Mouse (Mus musculus): Measurements from ENCODE around the gene Tbc1d4.
A peak's percentile ranks its signal among the peaks of the same experiment; 100 is the strongest.
"Not testable (repeated sequence)": the region's sequence is repeated elsewhere in the genome, so short reads cannot be mapped to it uniquely, and the experiment has no call there.

Gene Tbc1d4

DNA sequence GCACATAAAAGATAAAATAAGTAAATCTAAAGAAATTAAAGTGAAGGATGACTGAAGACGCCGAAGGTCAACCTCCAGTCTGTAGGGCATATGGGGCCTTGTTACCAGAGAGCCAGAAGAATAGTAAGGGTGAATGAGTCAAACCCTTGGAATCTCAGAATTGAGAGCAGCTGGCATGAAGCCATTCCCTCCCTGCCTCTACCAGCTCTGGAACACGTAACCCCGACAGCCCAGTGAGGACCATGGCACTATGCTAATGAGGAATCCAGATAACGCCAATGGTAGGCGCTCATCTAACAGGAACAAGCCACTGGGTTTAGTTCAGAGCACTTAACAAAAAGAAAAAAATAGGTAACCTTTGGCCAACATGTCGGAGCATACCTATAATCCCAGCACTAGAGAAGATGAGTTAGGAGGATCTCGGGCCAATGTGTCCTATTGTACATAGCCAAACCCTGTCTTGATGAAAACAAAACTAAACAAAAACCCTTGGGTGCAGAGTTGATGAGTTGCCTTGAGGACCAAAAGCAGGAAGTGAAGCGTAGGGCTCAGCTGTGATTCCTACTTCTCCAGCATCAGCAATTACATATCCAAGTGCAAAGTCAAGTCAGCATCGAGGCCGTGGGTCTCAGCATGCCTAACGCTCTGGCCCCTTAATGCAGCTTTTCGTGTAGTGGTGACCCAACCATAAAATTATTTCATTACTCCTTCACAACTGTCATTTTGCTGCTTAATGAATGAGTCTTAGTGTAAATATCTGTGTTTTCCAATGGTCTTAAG lies 13.5 kb downstream of the Tbc1d4 start:
- no peak for DNase-seq

DNA sequence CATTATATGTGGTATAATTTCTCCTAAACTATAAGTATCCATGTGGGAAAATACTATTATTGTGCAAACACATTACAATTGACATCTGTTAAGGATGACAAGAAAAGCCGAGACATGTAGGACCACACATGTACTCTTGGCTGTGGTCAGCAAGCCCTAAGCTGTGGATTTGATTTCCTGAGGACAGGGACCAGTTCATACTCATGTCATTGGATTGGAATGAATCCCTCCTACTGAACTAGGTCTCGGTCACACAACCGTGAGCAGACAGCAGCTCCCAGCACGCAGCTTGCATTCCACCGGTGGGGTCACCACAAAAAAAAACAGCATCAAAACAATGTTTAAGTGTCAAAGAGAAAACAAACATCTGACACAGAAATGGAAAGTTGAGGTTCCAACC lies 15.0 kb downstream of the Tbc1d4 start:
- no peak for DNase-seq

DNA sequence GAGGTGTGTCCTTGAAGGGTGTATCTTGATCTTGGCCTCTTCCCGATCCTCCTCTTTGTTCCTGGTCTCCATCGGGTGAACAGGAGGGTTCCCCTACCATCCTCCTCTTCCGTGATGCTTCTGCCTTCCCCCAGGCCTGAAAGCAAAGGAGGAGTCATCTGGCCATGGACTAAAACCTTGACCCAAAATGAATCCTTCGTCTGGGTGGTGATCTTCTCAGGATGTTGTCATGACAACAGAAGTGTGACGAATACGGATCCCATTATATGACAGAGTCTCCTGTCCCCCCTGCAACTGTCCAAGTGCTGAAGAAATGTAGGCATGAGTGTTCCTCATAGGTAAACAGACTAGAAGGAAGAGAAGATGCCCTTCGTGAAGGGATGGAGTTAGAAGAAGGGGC lies 15.7 kb downstream of the Tbc1d4 start:
- DNase-seq = no peak

DNA sequence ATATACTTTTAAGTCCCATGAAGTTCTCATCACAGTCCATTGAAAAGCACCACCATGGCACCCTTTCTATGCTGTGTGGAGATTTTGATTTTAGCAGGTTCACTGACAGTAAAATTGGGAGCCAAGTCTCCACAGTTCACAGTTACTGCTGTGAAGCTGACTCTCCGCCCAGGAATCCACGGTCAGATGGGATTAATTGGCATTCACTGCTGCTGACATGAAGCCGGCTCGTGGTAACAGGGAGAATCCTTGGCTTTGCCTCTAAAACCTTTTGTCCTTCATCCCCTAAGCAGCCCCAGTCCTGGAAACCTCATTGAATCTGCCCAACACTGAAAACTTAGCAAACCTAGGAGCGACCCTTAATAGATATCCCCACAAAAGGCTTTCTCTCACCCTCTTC lies 17.9 kb downstream of the Tbc1d4 start:
- DNase-seq = no peak

DNA sequence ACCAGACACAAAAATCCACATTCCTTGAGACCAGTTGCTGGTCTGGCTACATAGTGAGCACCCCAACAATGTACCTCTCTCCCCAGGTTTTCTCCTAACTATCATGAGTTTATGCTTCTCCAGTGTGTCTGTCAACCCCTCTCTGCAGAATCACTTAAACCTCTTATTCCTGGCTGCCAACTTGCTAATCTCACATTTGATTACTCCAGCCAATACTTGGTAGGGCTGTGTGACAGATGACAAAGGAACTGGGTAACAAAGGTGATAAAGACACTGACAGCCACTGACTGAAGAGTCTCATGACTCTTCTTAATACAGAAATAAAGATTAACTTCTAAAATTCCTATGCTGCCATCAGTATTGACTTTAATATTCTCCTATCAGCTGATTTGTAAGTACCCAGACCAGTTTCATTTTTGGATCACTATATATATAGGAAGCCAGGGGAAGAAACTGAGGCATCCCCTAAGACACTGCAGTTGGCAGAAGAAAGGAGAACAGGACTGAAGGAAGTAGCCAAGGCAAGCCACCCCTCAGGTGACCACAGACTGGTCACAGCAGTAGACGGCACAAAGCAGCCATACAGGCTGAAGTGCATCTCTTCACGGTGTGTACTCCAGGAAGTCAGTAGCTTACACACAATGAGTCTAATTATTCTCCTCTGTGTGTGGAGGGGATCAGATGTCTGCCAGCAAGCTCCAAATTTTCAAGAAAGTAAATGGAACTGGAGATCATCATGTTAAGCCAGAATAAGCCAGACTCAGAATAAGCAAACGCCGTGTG lies 20.6 kb downstream of the Tbc1d4 start:
- not testable (repeated sequence) for DNase-seq

DNA sequence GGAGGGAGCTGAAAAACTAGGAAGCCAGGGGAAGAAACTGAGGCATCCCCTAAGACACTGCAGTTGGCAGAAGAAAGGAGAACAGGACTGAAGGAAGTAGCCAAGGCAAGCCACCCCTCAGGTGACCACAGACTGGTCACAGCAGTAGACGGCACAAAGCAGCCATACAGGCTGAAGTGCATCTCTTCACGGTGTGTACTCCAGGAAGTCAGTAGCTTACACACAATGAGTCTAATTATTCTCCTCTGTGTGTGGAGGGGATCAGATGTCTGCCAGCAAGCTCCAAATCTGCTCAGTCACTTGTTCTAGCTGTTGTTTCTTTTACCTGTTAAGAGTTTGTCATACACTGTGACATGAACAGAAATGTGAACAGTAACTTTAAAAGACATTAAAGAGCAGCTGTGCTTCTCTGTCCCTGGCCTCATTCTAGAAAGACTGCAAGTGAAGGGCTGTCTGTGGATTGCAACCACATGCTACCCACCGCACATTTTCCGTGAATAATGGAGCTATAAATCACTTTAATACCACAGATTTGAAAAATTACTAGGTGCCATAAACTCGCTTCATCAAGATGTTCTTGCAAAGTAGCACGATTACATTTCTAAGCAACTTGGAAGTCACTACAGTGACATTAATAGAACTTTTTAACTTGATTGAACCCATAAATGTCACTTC lies 21.5 kb downstream of the Tbc1d4 start:
- DNase-seq = not testable (repeated sequence)

DNA sequence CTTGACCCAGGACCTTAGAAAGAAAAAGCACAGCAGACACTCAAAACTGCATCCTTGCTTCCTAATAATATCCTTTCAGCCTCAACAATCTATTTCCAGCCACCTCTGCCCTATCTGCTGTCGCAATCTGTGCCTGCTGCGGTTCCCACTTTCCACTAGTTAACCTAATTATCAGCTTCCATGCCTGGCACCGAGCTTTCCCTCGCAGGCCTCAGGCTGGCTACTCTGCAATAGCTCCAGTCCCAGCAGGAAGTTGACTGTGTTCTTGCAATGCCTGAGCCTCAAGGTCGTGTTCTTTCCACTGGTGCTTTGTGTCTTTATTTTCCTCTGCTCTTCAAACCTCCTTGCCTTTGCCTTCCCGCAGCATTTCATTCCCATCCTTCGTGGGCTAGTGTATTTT lies 22.9 kb downstream of the Tbc1d4 start:
- DNase-seq = no peak

DNA sequence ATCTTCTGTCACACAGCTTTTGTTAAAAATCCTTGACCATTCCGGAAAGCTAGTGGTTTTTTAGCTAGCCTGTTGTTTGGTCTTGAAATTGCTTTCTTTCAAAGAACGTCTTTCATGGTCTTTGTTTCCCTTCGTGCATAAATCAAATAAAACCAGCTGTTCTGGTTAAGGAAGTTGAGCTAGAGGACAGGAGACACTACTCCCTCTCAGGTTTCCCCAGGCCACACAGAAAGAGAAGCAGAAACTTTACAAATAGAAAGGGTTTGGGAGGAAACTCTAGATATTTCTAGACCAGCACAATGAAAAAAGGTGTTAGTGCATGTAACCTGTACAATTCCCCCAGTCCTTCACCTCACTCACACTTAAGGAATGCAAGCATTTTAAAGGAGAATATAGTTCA lies 33.3 kb downstream of the Tbc1d4 start:
- no peak for DNase-seq

DNA sequence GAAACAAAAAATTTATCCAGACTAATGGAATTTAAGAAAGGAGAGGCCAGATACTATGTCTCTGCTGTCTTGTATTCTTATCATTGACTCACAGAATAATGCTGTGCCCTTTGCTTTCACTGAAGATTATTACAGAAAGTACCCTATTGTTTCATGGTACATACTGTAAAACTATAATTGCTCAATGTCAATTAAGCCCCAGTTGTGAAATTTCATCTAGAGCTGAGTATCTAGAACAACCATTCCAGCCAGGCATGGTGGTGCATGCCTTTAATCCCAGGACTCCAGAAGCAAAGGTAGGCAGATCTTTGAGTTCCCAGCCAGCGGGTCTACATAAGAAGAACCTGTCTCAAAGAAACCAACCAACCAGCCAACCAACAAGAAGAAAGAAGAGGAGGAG lies 34.5 kb downstream of the Tbc1d4 start:
- no peak for DNase-seq

DNA sequence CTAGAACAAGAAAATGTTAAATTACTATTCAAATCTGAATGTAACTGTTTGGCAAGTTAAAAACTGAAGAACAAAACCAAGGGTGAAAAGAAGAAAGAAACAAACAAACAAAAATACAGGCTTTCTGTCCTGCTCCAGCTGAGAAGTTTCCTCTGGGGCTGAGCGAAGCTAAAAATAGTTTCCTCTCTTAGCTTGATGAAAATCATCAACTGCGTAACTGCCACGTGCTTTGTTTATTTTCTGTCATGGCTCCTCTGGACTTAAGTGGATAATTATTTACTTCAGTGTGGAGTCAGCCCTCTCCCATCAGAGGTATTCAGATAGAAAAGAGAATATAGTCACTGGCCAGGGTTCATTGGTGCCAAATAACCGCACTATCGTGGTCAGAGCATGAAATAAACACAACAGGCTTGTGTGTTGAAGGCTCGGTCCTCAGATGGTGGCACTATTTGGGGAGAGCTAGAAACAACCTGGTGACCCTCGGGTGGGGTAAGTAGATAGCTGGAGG lies 35.8 kb downstream of the Tbc1d4 start:
- no peak for DNase-seq

DNA sequence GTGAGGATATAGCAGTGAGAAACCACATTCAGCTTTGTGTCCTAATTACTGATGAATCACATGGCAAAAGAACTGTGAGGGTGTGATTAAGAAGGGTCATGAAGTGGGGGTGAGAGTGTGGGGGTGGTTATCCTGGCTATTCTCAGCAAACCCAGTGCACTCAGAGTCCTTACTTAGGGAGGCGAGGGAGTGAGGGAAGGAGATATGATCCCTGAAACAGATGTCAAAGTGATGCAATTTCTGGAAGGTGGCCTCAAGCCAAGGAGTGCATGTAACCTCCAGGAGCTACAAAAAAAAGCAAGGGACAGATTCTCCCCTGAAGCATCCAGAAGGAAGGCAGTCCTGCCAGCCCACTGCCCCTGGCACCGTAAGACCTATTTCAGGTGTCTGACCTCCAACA lies 40.2 kb downstream of the Tbc1d4 start:
- peak; percentile 51 for DNase-seq

DNA sequence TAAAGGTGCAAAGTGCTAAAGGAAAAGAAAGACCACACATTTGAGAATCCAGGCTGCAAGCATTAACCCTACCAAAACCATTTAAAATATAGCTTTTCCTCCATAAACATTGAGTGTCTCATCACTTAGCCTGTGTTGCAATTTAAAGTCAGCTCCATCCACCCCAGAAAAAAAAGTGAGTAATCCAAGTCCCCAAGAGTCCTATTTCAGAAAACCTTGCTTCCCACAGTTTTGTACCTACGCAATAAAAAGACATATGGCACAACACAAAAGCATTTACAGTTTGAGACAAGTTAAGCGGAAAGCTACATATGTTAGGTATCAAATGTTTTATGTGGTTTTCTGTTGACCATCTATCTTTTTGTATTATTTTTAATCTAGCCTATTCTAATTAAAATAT lies 42.3 kb downstream of the Tbc1d4 start:
- DNase-seq = no peak

DNA sequence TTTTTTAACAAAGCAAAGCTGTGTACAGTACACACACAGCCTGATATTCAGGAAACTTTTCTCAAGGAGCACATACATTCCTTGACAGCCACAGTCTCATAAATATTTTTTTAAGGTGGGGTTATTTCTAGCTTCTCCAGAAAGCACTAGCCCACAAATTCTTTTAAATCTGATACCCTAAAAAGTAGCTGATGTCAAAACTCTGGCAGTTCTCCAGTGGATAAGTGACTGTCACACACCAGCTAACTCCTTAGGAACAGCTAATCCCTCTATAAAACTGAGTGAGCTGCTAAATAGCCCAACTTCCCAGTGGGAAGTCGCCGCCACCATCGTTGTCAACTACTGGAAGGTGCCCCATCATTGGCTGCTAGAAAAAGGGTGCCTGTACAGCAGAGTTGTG lies 43.3 kb downstream of the Tbc1d4 start:
- no peak for DNase-seq

DNA sequence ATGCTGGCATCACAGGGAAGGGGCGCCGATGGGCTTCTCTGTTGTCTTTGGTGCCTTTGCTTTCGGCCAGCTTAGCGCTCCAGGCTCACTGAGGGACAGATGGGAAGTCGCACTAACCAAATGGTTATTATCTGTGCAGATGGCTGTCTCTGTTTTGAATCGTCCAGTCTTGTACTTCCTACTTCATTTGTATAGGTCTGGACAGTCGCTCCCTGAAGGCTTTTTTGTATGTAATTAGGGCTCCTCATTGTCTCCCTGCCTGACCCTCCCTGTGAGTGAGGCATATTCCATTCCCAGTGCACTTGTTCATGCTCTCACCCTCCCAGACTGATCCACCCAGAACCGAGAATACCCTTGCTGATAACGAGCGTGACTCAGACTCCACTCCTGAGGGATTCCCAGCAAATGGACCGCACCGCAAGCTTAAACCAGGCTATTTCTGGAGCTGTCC lies 47.7 kb downstream of the Tbc1d4 start:
- no peak for DNase-seq

DNA sequence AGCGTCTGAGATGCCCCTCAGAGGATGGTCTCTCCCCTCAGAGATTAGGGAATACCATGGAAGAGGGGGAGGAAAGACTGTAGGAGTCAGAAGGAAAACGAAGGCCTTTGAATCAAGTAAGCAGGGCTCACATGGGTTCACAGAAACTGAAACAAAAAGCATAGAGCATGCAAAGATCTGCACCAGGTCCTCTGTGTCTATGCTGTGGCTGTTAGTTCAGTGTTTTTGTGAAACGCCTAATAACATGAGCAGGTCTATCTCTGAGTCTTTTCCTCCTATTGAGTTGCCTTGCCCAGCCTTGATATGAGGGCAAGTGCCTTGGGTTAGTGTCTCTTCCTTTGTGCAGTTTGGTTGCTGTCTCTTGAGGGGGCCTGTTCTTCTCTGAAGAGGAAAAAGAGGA lies 49.5 kb downstream of the Tbc1d4 start:
- no peak for DNase-seq

DNA sequence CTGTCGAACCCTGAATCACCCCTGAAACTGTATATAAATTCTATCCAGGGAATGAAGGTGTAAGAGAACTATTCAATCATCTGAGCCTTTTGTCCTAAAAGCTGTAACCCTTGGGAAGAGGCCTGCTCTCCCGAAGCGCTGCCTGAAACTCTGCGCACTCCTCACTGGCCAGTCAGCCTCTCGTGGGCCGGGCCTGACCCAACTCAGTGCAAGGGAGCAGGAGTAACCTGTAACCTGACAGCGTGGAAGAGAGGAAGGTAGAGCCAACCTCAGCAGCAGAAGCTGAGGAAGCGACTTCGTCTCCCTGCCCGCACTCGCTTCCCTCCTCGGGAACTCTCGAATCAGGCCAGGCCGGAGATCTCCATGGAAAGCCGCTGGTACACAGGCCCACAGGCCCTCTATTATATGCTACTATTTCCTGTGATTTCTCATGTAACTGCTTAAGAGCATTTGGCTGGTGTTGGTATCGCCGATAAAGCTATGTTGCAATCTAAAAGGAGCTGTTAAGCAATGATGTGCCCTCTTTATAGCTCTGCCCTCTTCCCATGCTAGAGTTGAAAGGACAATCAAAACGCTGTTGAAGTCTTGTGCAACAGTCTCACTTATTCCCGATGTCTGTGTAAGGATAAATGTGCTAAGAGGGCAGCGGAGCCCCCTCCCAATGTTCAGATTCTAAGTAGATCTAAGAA lies 60.0 kb downstream of the Tbc1d4 start:
- DNase-seq = peak; percentile 72

DNA sequence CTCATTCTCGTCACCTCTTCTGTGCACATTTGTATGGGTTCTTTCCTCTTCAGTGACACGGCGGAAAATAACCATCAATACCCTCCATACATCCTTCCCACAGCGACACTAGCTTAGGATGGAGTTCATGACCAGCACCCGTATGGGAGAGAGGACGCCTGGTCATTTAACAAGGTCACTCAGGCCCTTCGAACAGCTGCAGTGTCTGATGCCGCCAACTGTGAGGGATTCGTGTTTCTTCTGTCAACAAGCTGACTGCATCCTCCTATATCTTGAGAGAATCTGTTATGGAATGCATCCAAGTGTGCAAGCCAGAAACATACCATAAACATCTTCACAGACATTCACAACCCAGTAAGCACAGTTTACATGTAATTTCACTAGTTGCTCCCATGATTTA lies 67.1 kb downstream of the Tbc1d4 start:
- no peak for DNase-seq

DNA sequence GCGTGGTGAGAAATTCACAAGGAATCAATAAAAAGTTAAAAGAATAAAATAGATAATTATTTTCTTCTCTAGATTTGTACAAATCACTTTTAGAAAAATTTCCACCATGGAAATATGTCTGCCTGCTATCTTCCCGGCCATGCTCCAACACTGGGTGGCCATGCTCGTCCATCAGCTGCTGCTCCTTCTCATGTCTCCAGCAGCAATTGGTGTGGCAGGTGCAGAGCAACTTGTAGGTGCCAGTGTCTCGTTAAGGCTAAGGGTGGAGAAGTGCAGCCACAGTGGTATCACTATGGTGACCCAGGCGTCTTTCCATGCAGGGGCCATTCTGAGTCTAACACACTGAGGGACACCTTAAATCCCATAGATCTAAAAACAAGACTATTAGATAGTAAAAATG lies 67.8 kb downstream of the Tbc1d4 start:
- no peak for DNase-seq

DNA sequence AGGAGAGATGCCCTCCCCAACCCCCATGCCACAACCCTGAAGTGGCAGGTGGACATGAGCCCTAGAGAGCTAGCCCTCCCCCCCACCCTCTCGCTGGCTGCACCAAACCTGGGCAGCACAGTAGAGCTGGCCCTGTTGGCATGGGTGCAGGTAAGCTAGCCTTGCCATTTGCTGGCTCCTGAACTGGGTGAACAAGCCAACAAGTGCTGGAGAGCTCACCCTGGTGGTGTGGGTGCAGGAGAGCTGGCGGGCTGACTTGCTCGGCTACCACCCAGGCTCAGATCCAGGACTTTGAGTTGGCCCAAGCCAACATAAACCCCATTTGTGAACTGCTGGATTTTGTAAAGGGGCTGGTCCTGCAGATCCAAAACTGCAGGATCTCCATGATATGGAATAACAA lies 68.5 kb downstream of the Tbc1d4 start:
- no peak for DNase-seq

DNA sequence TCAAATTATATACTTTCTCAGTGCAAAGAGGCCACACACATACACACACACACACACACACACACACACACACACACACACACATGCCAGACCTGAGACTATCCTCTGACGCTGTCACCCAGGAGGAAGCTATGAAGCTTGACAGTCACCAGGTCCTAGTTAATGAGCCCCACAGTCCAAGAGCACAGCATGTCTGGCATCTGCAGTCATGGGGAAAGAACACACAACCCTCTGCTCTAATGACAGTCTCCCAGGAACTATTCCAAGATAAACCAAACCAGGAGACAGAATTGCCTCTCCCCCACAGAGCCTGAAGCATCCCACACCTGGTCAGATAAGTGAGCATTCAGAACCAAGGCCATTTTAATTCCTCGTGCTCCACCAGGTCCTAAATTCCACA lies 71.1 kb downstream of the Tbc1d4 start:
- no peak for DNase-seq

DNA sequence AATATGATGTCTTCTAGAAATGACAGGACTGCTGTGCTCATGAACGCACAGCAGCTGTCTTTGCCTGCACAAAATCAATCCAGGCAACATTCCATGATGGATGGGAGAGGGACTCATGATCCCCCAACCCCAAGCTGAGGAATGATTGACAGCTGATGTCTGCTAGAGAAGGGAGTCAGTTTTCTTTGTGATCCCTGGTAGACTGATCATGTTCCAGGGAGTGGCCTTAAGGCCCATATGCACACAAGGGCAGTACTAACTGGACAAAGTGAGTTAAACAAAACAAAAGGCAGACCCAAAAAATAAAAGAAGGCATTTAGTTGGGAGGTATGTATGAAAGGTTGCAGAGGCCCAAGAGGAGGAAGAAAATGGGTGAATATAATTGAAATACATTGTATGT lies 71.6 kb downstream of the Tbc1d4 start:
- DNase-seq = no peak

DNA sequence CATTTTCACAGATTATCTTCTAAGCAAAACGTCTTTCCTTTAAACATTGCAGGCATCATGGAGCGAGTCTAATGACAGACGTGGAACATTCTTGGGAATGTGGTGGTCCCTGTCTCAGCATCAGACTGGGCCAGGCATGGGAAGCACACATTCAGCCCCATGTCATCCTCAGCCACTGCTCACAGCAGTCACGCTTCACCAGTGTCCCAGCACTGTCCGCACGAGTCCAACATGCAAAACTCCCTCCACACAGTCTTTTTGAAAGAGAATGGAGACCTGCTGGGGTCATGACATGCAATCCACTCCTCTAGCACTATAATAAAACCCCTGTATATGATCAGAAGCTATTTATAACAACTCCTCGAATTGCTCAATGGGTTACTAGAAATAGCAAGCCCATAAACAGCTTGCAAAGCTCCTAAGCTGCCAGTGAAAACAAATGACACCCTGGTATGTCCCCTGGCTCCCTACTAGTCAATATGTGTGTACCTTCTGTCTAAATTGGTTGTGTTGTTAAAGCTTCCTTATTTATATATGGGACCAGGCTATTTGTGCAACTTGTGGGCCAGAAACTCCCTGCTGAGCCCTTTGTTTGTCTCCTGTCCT lies 76.8 kb downstream of the Tbc1d4 start:
- no peak for DNase-seq

DNA sequence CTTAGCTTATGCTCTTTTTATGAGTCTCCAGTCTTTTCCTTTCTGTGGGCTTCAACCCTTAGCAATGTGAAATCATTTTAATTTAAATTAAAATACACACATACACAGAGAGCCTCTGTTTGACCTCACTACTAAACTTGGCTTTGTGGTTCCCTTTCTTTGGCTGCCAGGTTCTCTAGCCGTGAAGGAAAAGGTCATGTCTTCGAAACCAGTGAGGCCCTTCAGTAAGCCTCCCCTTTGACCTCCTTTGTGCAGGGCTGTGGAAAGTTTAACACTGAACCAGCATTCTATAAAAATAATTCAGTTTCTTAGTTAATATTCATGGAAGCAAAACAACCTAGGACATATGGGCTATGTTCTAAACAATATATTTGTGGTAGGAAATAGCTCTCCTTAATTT lies 78.5 kb downstream of the Tbc1d4 start:
- no peak for DNase-seq
